Mouse (Mus musculus): ENCODE data around the gene Bcar1. TPM values are rescaled to one million over a fixed set of nuclear protein-coding genes. Genes with fewer than 3 reads are reported as not detected.

Gene Bcar1
- polyA plus RNA-seq, 1 experiment from 2014 or later = 41.5 TPM

- 91% methylated on average over 10 of the region's 10 CpGs for WGBS
- no peak for ATAC-seq (ENCODE audit: low FRiP score)
Measured at GRCm38 (mm10) chr8:111780697-111781424, 37.3 kb upstream of the Bcar1 start.

GRCm38 (mm10) chr8:111779690-111780089 lies 36.1 kb upstream of the Bcar1 start:
- H3K9me3 ChIP-seq (replicated peaks) = no peaks in the 10 kb centered on the region
- H3K4me1 ChIP-seq = peaks cover 33% of the 10 kb centered on the region
- H3K4me3 ChIP-seq (replicated peaks) = no peak overlapping the region
- WGBS = 62% methylated on average over 7 of the region's 7 CpGs
- H3K36me3 ChIP-seq = peaks cover 1% of the 10 kb centered on the region; the same call in 1 of the 2 replicates
- no peaks in the 10 kb centered on the region for H3K27me3 ChIP-seq (replicated peaks)
- no peak overlapping the region for H3K27ac ChIP-seq (replicated peaks)
- H3K9ac ChIP-seq (replicated peaks) = no peak overlapping the region
- no peak overlapping the region for H3K4me2 ChIP-seq
- no peak for ATAC-seq (ENCODE audit: low FRiP score)

More at GRCm38 (mm10) chr8:111780697-111781424, 37.3 kb upstream of the Bcar1 start:
- no peak overlapping the region for H3K4me2 ChIP-seq
- H3K4me1 ChIP-seq = peaks cover 36% of the 10 kb centered on the region
- H3K27ac ChIP-seq (replicated peaks) = no peak overlapping the region
- H3K9ac ChIP-seq (replicated peaks) = no peak overlapping the region
- H3K4me3 ChIP-seq (replicated peaks) = no peak overlapping the region
- no peaks in the 10 kb centered on the region for H3K9me3 ChIP-seq (replicated peaks)
- H3K36me3 ChIP-seq = no peaks in the 10 kb centered on the region
- no peaks in the 10 kb centered on the region for H3K27me3 ChIP-seq (replicated peaks)

GRCm38 (mm10) chr8:111778801-111779200 lies 35.2 kb upstream of the Bcar1 start:
- no peak overlapping the region for H3K9ac ChIP-seq (replicated peaks)
- no peak overlapping the region for H3K4me2 ChIP-seq
- H3K27ac ChIP-seq (replicated peaks) = no peak overlapping the region; the same call in 1 of the 2 replicates
- H3K9me3 ChIP-seq (replicated peaks) = no peaks in the 10 kb centered on the region
- H3K4me1 ChIP-seq = peaks cover 39% of the 10 kb centered on the region
- 41% methylated on average over 7 of the region's 7 CpGs for WGBS
- H3K27me3 ChIP-seq (replicated peaks) = no peaks in the 10 kb centered on the region
- ATAC-seq (ENCODE audit: low FRiP score) = peak; percentile 35; the same call in 1 of the 2 replicates
- peaks cover 5% of the 10 kb centered on the region; the same call in 1 of the 2 replicates for H3K36me3 ChIP-seq
- H3K4me3 ChIP-seq (replicated peaks) = no peak overlapping the region

GRCm38 (mm10) chr8:111776492-111776891 lies 32.9 kb upstream of the Bcar1 start:
- no peak overlapping the region for H3K27ac ChIP-seq (replicated peaks)
- no peak for ATAC-seq (ENCODE audit: low FRiP score)
- peaks cover 32% of the 10 kb centered on the region for H3K4me1 ChIP-seq
- 90% methylated on average over 4 of the region's 4 CpGs for WGBS
- no peaks in the 10 kb centered on the region for H3K27me3 ChIP-seq (replicated peaks)
- peaks cover 5% of the 10 kb centered on the region; the same call in 1 of the 2 replicates for H3K36me3 ChIP-seq
- H3K9ac ChIP-seq (replicated peaks) = no peak overlapping the region
- H3K4me2 ChIP-seq = no peak overlapping the region
- H3K4me3 ChIP-seq (replicated peaks) = no peak overlapping the region
- no peaks in the 10 kb centered on the region for H3K9me3 ChIP-seq (replicated peaks)

- Histone ChIP-seq H3K4me1 (peaks cover 32% of the 10 kb centered on the region), H3K9ac (replicated peaks) (no peak overlapping the region), H3K9me3 (replicated peaks) (no peaks in the 10 kb centered on the region), H3K27ac (replicated peaks) (no peak overlapping the region), H3K4me3 (replicated peaks) (no peak overlapping the region), H3K36me3 (peaks cover 5% of the 10 kb centered on the region; the same call in 1 of the 2 replicates), H3K4me2 (no peak overlapping the region), H3K27me3 (replicated peaks) (no peaks in the 10 kb centered on the region)
- WGBS = 97% methylated on average over 6 of the region's 6 CpGs
- no peak for ATAC-seq (ENCODE audit: low FRiP score)
Measured at GRCm38 (mm10) chr8:111775766-111776165, 32.2 kb upstream of the Bcar1 start.

- Histone ChIP-seq H3K4me3 (replicated peaks) (no peak overlapping the region), H3K4me2 (no peak overlapping the region), H3K36me3 (peaks cover 6% of the 10 kb centered on the region; the same call in 1 of the 2 replicates), H3K27me3 (replicated peaks) (no peaks in the 10 kb centered on the region), H3K9me3 (replicated peaks) (no peaks in the 10 kb centered on the region), H3K9ac (replicated peaks) (no peak overlapping the region), H3K27ac (replicated peaks) (peak overlapping the region; percentile 51; the same call in 1 of the 2 replicates), H3K4me1 (peaks cover 33% of the 10 kb centered on the region)
- no peak for ATAC-seq (ENCODE audit: low FRiP score)
- WGBS = 90% methylated on average over 5 of the region's 5 CpGs
Measured at GRCm38 (mm10) chr8:111773476-111773875, 29.9 kb upstream of the Bcar1 start.

GRCm38 (mm10) chr8:111773057-111773456 lies 29.4 kb upstream of the Bcar1 start:
- 0 out of 2 replicates have a peak overlapping the region, but pooled peaks have one; percentile 51 for H3K27ac ChIP-seq (replicated peaks)

GRCm38 (mm10) chr8:111772083-111772482 lies 28.5 kb upstream of the Bcar1 start:
- Histone ChIP-seq H3K27me3 (replicated peaks) (no peaks in the 10 kb centered on the region), H3K27ac (replicated peaks) (no peak overlapping the region), H3K36me3 (peaks cover 20% of the 10 kb centered on the region; the same call in 1 of the 2 replicates), H3K9ac (replicated peaks) (no peak overlapping the region), H3K4me3 (replicated peaks) (no peak overlapping the region), H3K4me1 (peaks cover 29% of the 10 kb centered on the region), H3K4me2 (no peak overlapping the region), H3K9me3 (replicated peaks) (no peaks in the 10 kb centered on the region)
- no peak for ATAC-seq (ENCODE audit: low FRiP score)
- WGBS = 92% methylated on average over 9 of the region's 9 CpGs

More at GRCm38 (mm10) chr8:111773057-111773456, 29.4 kb upstream of the Bcar1 start:
- Histone ChIP-seq H3K4me2 (no peak overlapping the region), H3K4me3 (replicated peaks) (no peak overlapping the region), H3K36me3 (peaks cover 11% of the 10 kb centered on the region; the same call in 1 of the 2 replicates), H3K9ac (replicated peaks) (no peak overlapping the region), H3K9me3 (replicated peaks) (no peaks in the 10 kb centered on the region), H3K4me1 (peaks cover 29% of the 10 kb centered on the region), H3K27me3 (replicated peaks) (no peaks in the 10 kb centered on the region)
- 80% methylated on average over 7 of the region's 7 CpGs for WGBS
- ATAC-seq (ENCODE audit: low FRiP score) = no peak

- H3K4me3 ChIP-seq (replicated peaks) = no peak overlapping the region
- no peaks in the 10 kb centered on the region for H3K27me3 ChIP-seq (replicated peaks)
- 94% methylated on average over 6 of the region's 6 CpGs for WGBS
- H3K36me3 ChIP-seq = peaks cover 21% of the 10 kb centered on the region; the same call in 1 of the 2 replicates
- H3K4me1 ChIP-seq = peaks cover 29% of the 10 kb centered on the region
- ATAC-seq (ENCODE audit: low FRiP score) = no peak
- no peak overlapping the region for H3K4me2 ChIP-seq
- H3K9me3 ChIP-seq (replicated peaks) = no peaks in the 10 kb centered on the region
- no peak overlapping the region for H3K27ac ChIP-seq (replicated peaks)
- H3K9ac ChIP-seq (replicated peaks) = no peak overlapping the region
Measured at GRCm38 (mm10) chr8:111771625-111772020, 28.0 kb upstream of the Bcar1 start.

GRCm38 (mm10) chr8:111770958-111771624 lies 27.5 kb upstream of the Bcar1 start:
- Histone ChIP-seq H3K36me3 (peaks cover 21% of the 10 kb centered on the region; the same call in 1 of the 2 replicates), H3K9ac (replicated peaks) (no peak overlapping the region), H3K9me3 (replicated peaks) (no peaks in the 10 kb centered on the region), H3K4me3 (replicated peaks) (no peak overlapping the region), H3K4me2 (no peak overlapping the region), H3K4me1 (peaks cover 29% of the 10 kb centered on the region), H3K27ac (replicated peaks) (peak overlapping the region; percentile 84; the same call in 1 of the 2 replicates), H3K27me3 (replicated peaks) (no peaks in the 10 kb centered on the region)
- no peak for ATAC-seq (ENCODE audit: low FRiP score)
- 74% methylated on average over 5 of the region's 5 CpGs for WGBS

GRCm38 (mm10) chr8:111769764-111770428 lies 26.3 kb upstream of the Bcar1 start:
- no peak overlapping the region for H3K4me3 ChIP-seq (replicated peaks)
- ATAC-seq (ENCODE audit: low FRiP score) = peak; percentile 71; the same call in 1 of the 2 replicates
- H3K27ac ChIP-seq (replicated peaks) = peak overlapping the region; percentile 84
- no peaks in the 10 kb centered on the region for H3K27me3 ChIP-seq (replicated peaks)
- no peak overlapping the region for H3K4me2 ChIP-seq
- WGBS = 25% methylated on average over 12 of the region's 12 CpGs
- H3K9me3 ChIP-seq (replicated peaks) = no peaks in the 10 kb centered on the region
- peaks cover 24% of the 10 kb centered on the region for H3K36me3 ChIP-seq
- peaks cover 29% of the 10 kb centered on the region for H3K4me1 ChIP-seq
- no peak overlapping the region; the same call in 1 of the 2 replicates for H3K9ac ChIP-seq (replicated peaks)
